Mouse (Mus musculus): ENCODE data around the gene Tmeff1.

- TF ChIP-seq CTCF (IDR thresholded peaks at IDR 0.05; ENCODE audit: extremely low read depth, insufficient read depth, low read length) (no peak), POLR2A (IDR thresholded peaks at IDR 0.05; ENCODE audit: extremely low read depth, insufficient read depth, low read length) (no peak)
Observed at GRCm38 (mm10) chr4:48538581-48538980, 46.4 kb upstream of the Tmeff1 start.

Measured in cortical plate, adult 2 months (tissue).